Mouse (Mus musculus): ENCODE results near the gene Wnt7b. TPM values are rescaled to one million over a fixed set of nuclear protein-coding genes. Genes with fewer than 3 reads are reported as not detected.

Wnt7b gene
- polyA plus RNA-seq, 1 experiment from 2014 or later, result 0.18 TPM

DNA sequence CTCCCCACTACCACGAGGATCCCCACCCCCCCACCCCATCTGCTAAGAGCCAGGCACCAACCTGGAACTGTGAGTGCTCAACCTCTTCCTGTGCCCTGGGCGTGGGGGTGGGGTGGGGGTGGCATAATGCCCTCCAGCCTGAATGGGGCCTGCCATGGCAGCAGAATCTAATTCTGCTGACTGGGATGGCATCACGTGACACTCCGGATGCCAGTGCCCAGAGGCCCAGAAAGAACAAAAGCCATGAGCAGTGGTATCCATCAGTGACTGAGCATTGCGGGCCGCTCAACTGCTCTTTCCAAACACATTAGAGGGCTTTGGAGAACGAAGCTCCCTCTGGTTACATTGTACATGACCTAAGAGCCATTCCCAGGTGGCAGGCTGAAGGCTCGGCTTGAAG, 79.1 kb downstream of the Wnt7b start, which contains the start of gene 7530416G11Rik:
TSS of gene 7530416G11Rik (minus strand) at position 101 of the 400 bp plus-strand sequence.
- no peak for ATAC-seq (ENCODE audit: insufficient read depth)
- Histone ChIP-seq H3K4me1 (replicated peaks) (no peaks in the 10 kb centered on the region), H3K9me3 (replicated peaks) (no peaks in the 10 kb centered on the region), H3K4me3 (replicated peaks) (no peak within 1 kb of the TSS), H3K27me3 (no peaks in the 10 kb centered on the region), H3K36me3 (replicated peaks) (no peaks in the 10 kb centered on the region), H3K4me2 (no peak within 1 kb of the TSS), H3K27ac (replicated peaks) (no peak within 1 kb of the TSS), H3K9ac (no peak within 1 kb of the TSS)
- WGBS (ENCODE audit: insufficient replicate concordance), result 58% methylated on average over 8 of the region's 8 CpGs

DNA sequence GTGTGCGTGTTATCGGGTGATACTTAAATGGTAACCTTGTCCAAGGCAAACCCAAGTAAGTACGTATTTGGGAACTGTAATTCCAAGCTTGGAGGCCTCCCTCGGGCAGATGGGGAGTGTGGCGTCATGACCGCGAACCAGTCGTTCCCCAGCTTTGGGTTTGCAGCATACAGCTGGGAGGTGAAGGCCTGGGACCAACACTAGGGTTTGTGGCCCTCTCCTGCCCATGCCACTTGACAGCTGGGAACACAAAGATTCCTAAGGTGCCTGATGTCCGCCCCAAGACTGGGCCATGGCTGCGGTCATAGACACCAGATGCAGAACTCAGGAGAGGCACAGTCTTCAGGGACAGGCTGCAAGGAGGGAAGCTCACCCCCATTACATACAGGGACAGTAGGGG, 82.0 kb downstream of the Wnt7b start:
- no peaks in the 10 kb centered on the region for H3K9me3 ChIP-seq (replicated peaks)
- H3K4me2 ChIP-seq, result no peak overlapping the region
- no peak overlapping the region for H3K9ac ChIP-seq
- H3K27ac ChIP-seq (replicated peaks), result no peak overlapping the region
- no peak overlapping the region for H3K4me3 ChIP-seq (replicated peaks)
- no peak for ATAC-seq (ENCODE audit: insufficient read depth)
- 72% methylated on average over 10 of the region's 10 CpGs for WGBS (ENCODE audit: insufficient replicate concordance)
- no peaks in the 10 kb centered on the region for H3K4me1 ChIP-seq (replicated peaks)
- H3K27me3 ChIP-seq, result peaks cover 2% of the 10 kb centered on the region; the same call in 1 of the 2 replicates
- H3K36me3 ChIP-seq (replicated peaks), result no peaks in the 10 kb centered on the region

DNA sequence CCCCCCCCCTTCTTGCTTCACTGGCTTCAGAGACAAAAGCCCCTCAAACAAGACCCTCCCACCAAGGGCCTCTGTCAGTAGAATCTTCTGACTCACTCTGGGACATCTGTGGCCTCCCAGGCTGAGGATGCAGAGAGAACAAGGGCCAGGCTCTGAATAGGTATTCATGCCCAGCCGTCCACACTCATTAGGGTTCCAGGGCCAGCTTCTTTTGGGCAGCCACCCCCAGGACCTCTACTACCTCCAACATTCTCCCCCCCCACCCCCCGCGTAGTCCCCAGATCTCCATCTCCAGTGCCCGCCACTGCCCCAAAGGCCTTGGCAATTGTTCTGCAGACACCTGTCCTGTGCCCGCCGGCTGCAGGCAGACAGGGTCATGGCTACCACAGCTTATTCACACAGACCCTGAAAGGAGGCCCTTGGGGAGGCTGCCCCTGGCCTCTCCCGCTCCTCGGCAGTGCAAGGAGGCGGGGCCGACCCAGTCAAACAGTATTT, 84.2 kb downstream of the Wnt7b start:
- no peaks in the 10 kb centered on the region for H3K9me3 ChIP-seq (replicated peaks)
- no peak overlapping the region for H3K27ac ChIP-seq (replicated peaks)
- H3K9ac ChIP-seq, result no peak overlapping the region
- H3K4me1 ChIP-seq (replicated peaks), result no peaks in the 10 kb centered on the region
- peaks cover 17% of the 10 kb centered on the region for H3K27me3 ChIP-seq
- H3K36me3 ChIP-seq (replicated peaks), result no peaks in the 10 kb centered on the region
- no peak for ATAC-seq (ENCODE audit: insufficient read depth)
- H3K4me3 ChIP-seq (replicated peaks), result no peak overlapping the region
- 63% methylated on average over 10 of the region's 10 CpGs for WGBS (ENCODE audit: insufficient replicate concordance)
- no peak overlapping the region for H3K4me2 ChIP-seq

DNA sequence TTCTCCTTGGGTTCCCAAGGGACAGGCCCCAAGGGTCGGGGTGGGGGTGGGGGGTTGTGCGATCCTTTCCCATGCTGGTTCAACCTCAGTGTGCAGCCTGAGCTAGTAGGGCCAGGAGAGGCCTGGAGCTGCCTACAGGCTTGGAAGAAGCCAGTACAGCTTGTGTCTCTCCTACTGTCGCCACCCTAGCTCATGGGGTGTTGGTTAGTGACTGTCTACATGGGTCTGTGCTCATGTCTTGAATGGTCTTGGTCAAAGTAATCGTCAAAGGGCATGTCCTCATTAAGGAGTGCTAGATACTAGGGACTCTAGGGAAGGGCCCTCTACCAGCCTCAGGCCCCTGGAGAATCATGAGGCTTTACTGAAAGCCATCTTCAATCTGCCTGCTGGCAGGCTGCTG, 84.7 kb downstream of the Wnt7b start:
- Histone ChIP-seq H3K9ac (no peak overlapping the region), H3K4me1 (replicated peaks) (no peaks in the 10 kb centered on the region), H3K4me3 (replicated peaks) (no peak overlapping the region), H3K27me3 (peaks cover 17% of the 10 kb centered on the region), H3K36me3 (replicated peaks) (no peaks in the 10 kb centered on the region), H3K27ac (replicated peaks) (no peak overlapping the region), H3K9me3 (replicated peaks) (no peaks in the 10 kb centered on the region), H3K4me2 (no peak overlapping the region)
- WGBS (ENCODE audit: insufficient replicate concordance), result 41% methylated on average over 4 of the region's 4 CpGs
- ATAC-seq (ENCODE audit: insufficient read depth), result no peak

DNA sequence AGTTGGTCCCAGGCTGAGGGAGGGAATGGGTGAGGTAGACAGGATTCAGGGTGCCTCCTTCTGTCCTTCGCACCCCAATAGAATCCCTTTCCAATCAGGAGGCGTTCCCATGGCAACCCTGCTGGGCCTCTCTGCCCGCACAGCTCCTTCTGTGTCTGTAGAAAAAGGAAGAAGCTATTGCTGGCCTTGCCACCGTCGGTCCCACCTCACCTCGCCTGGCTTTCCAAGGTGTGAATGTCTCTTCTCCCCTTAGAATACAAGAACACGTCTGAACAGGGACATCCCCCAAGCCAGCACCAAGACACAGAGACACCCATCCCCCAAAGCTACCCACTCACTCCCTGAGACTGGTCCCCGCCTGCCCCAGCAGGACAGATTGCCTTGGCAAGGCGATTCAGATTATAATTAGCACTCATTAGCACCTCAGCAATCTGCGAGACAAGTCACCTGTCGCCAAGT, 88.1 kb downstream of the Wnt7b start:
- Histone ChIP-seq H3K36me3 (replicated peaks) (no peaks in the 10 kb centered on the region), H3K4me2 (no peak overlapping the region), H3K4me3 (replicated peaks) (no peak overlapping the region), H3K9ac (no peak overlapping the region), H3K9me3 (replicated peaks) (no peaks in the 10 kb centered on the region), H3K27ac (replicated peaks) (no peak overlapping the region), H3K4me1 (replicated peaks) (no peaks in the 10 kb centered on the region), H3K27me3 (peaks cover 17% of the 10 kb centered on the region)
- no peak for ATAC-seq (ENCODE audit: insufficient read depth)
- 11% methylated on average over 11 of the region's 11 CpGs for WGBS (ENCODE audit: insufficient replicate concordance)

DNA sequence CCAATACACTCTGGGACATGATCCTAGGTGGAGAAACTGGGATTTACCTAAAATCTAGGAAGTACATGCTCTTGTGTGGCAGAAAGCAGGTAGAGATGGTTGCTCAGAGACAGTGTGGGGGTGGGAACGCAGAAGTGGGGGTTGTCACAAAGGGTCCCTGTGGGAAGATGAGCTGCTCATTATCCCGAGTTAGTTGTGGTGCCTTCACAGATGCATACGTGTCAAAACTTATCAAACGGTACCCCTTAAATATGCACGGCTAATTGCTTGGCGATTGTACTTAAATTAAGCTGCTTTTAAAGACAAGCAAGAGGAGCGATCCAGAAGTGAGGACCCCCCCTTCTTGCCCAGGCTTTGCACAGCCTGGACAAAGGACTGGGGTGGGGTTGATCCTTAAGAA, 92.5 kb downstream of the Wnt7b start:
- H3K9ac ChIP-seq, result no peak overlapping the region
- no peaks in the 10 kb centered on the region for H3K4me1 ChIP-seq (replicated peaks)
- no peaks in the 10 kb centered on the region for H3K36me3 ChIP-seq (replicated peaks)
- H3K9me3 ChIP-seq (replicated peaks), result no peaks in the 10 kb centered on the region
- no peak overlapping the region for H3K4me3 ChIP-seq (replicated peaks)
- H3K27ac ChIP-seq (replicated peaks), result no peak overlapping the region
- no peak overlapping the region for H3K4me2 ChIP-seq
- peaks cover 10% of the 10 kb centered on the region for H3K27me3 ChIP-seq
- WGBS (ENCODE audit: insufficient replicate concordance), result 69% methylated on average over 7 of the region's 7 CpGs
- no peak for ATAC-seq (ENCODE audit: insufficient read depth)

DNA sequence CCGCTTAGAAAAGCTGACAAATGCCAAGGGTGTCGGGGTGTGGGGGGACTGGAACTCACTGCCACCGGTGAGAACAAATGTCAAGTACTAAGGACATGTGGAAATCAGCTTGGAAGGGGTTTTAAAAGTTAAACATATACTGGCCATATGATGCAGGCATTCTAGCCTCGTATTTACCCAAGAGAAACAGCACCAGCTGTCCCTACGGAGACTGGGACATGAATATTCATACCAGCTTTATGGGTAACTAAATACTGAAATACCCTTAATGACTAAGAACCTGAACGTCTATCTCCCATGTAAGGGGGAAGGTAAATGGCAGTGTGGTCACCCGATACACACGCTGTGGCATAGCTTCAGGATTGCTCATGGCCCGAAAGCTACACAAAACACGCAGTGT, 93.4 kb downstream of the Wnt7b start:
- no peak overlapping the region for H3K27ac ChIP-seq (replicated peaks)
- ATAC-seq (ENCODE audit: insufficient read depth), result no peak
- 69% methylated on average over 10 of the region's 10 CpGs for WGBS (ENCODE audit: insufficient replicate concordance)

More for the DNA sequence above, 93.4 kb downstream of the Wnt7b start:
- Histone ChIP-seq H3K27me3 (peaks cover 1% of the 10 kb centered on the region; the same call in 1 of the 2 replicates), H3K4me1 (replicated peaks) (no peaks in the 10 kb centered on the region), H3K4me3 (replicated peaks) (no peak overlapping the region), H3K9ac (no peak overlapping the region), H3K9me3 (replicated peaks) (no peaks in the 10 kb centered on the region), H3K36me3 (replicated peaks) (no peaks in the 10 kb centered on the region), H3K4me2 (no peak overlapping the region)

Other genes with a start within 250 kb of the Wnt7b start
- 85.3 and 90.0 TPM in 2 replicates for gene Atxn10, start 246.2 kb downstream of the Wnt7b start, polyA plus RNA-seq (2015; fragmentation: Nextera tagmentation; extraction: Ambion mirVana)
- gene 7530416G11Rik, start 79.2 kb downstream of the Wnt7b start, polyA plus RNA-seq (2015; fragmentation: Nextera tagmentation; extraction: Ambion mirVana), result not detected in 2 replicates
- 23.7 and 31.9 TPM in 2 replicates for gene Ppara, start 152.5 kb upstream of the Wnt7b start, polyA plus RNA-seq (2015; fragmentation: Nextera tagmentation; extraction: Ambion mirVana)
- gene Cdpf1, start 229.2 kb upstream of the Wnt7b start, polyA plus RNA-seq (2015; fragmentation: Nextera tagmentation; extraction: Ambion mirVana), result 20.9 and 21.8 TPM in 2 replicates
- 0.08 and 0.09 TPM in 2 replicates for gene Pkdrej, start 239.3 kb upstream of the Wnt7b start, polyA plus RNA-seq (2015; fragmentation: Nextera tagmentation; extraction: Ambion mirVana)
- 8.6 and 9.8 TPM in 2 replicates for gene Ttc38, start 249.8 kb upstream of the Wnt7b start, polyA plus RNA-seq (2015; fragmentation: Nextera tagmentation; extraction: Ambion mirVana)